Mouse (Mus musculus) megakaryocyte, adult 5-6 weeks (primary cell): ENCODE results near the gene Gm20696. TPM values are rescaled to one million over a fixed set of nuclear protein-coding genes. Genes with fewer than 3 reads are reported as not detected.

Experiments
- ATAC-seq: 2 replicates; pipeline ENCODE4 v1.8.0; 2016; ENCODE audit warnings: mild to moderate bottlenecking, inconsistent platforms; ENCODE audit not compliant: poor library complexity, severe bottlenecking
- total RNA-seq, 2 experiments: library from RNA; stranded (forward) in 1 of 2; stranded (reverse) in 1 of 2; fragments of 153-499, 151-499 nt in 1 of 2; fragments of 221-1000, 200-1000 nt in 1 of 2; gene quantifications; 2 replicates each; pipeline versions ENCODE4 v1.2.3 to v1.2.4; 2015 to 2017

Gene Gm20696
- total RNA-seq, 2 experiments from 2014 or later, result 4.4 to 9.6 TPM

- ATAC-seq, result peak; percentile 43
Measured at GRCm38 (mm10) chr6:99522359-99523108, 144.1 kb downstream of the Gm20696 start, which contains the start of gene Foxp1. Foxp1 (minus strand) TSS chr6:99522721.

- ATAC-seq, result peak; percentile 23
Measured at GRCm38 (mm10) chr6:99521641-99522358, 144.8 kb downstream of the Gm20696 start.

GRCm38 (mm10) chr6:99521038-99521640, 145.5 kb downstream of the Gm20696 start:
- ATAC-seq, result peak; percentile 21

DNA sequence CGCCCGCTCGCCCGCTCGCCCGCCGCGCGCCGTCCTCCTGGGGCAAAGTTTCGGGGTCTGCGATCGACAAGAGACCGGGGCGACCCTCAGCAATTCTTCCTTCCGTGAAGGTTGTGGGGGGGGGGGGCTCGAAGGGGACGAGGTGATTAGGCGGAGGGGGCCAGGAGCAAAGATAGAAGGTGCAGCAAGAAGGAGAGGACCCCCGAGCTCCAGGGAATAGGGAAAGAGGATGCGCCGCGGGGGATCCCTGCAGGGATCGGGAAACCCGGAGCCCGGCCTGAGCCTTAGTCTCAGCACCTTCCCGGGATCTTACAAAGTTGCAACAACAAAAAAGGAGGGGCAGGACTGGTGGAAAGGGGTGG, 145.9 kb downstream of the Gm20696 start:
- ATAC-seq, result no peak

GRCm38 (mm10) chr6:99519806-99520675, 146.6 kb downstream of the Gm20696 start:
- no peak for ATAC-seq

- no peak; the same call in 1 of the 2 replicates for ATAC-seq
Measured at GRCm38 (mm10) chr6:99519052-99519451, 147.5 kb downstream of the Gm20696 start.

DNA sequence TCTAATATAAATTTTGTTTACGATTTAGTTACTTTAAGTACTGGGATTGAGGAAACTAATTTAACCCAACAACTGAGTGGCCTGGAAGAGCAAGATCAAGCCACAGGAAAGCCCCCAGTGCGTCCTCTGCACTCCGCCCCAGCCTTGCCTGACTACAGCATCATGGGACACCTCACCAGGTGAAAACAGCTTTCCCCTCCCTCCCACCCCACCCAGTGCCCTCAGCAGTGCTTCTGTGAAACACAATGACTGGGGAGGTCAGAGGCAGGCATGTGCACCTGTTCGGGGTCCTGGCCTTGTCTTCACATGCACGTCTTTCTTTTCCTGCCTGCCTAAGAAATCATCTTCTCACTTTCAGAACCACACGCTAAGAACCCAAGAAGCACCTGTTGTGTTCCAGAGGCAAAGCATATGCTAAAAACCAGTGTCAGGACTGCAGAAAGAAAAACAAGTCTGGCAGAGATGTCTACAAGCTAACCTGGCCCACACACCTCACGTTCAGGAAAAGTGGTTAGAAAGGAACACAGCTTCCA, 150.9 kb downstream of the Gm20696 start:
- ATAC-seq, result no peak

- ATAC-seq, result no peak
Measured at GRCm38 (mm10) chr6:99511862-99512261, 154.7 kb downstream of the Gm20696 start.

DNA sequence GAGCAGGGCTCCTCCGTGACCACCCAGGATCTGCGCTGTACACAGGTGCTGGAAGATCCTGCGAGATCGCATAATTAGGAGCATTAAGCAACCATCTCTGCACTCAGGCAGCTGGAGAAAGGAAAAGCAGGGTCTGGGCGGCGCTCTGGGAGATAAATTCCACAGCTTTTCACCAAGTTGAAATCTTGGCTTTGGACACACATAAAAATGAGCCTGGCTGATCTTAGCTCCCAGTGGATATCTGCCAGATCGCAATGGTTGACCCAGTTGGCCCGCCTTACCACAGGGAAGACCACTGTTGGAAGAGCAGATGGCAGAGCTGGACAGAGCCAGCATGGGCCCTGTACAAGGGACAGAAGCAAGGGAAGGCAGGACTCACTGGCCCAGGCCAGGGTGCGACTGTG, 157.4 kb downstream of the Gm20696 start:
- no peak for ATAC-seq

DNA sequence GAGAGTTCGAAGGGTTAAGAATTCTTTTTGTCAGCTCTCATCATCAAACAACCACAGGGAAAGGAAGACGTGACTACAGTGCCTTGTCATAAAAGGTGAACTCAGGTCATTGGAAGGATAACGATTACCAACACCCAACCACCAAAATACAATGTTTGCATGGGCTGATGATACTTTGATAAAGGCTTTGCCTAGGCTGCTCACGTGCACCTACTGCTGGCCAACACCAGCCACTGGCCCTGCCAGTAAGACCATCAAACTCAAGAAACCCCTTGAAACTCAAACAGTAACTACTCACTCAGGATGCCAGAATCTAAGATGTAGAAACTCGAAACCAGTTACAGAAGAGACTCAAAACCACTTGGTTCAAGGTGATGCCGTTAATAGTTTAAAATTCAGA, 159.8 kb downstream of the Gm20696 start:
- ATAC-seq, result no peak

- no peak for ATAC-seq
Measured at GRCm38 (mm10) chr6:99503741-99504140, 162.9 kb downstream of the Gm20696 start.

DNA sequence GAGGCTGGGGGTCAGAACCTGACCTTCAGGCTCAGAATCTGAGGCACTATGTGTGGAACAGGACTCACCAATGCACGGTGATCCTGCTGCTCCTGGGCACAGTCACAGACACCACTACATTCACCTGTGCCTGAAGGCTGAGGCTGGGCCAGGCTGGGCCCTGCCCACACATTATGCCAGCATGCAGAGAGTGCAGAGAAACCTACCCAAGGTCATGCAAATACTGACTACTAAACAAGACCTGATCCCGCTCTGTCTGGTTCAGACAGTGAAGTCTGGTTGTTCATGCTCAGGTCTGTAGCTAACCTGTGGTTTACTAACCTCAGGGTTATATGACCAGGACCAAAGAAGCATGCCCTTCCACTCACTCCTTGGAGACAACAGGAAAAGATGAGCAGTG, 163.9 kb downstream of the Gm20696 start:
- ATAC-seq, result no peak

DNA sequence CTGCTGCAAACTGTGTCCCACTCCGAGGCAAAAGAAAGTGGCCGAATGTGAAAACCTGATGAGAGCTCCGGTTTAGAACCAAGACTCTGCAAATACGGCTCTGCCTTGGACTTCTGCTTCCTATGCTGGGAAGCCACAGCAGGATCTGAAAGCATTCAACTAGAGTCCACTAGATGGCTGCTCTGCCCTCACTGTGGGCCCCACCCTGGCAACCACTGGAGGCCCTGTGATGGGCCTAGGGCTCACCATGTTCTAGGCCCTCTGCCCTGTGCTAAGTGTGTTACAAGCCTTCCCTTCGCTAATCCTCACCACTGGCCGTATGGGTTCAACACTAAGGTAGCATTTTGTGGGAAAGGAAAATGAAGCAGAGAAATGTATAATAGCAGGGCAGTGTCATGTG, 164.3 kb downstream of the Gm20696 start:
- peak; percentile 86 for ATAC-seq

- ATAC-seq, result no peak
Measured at GRCm38 (mm10) chr6:99500570-99501270, 165.9 kb downstream of the Gm20696 start.

- no peak for ATAC-seq
Measured at GRCm38 (mm10) chr6:99498082-99498481, 168.5 kb downstream of the Gm20696 start.

- ATAC-seq, result no peak
Measured at GRCm38 (mm10) chr6:99496114-99496513, 170.5 kb downstream of the Gm20696 start.

DNA sequence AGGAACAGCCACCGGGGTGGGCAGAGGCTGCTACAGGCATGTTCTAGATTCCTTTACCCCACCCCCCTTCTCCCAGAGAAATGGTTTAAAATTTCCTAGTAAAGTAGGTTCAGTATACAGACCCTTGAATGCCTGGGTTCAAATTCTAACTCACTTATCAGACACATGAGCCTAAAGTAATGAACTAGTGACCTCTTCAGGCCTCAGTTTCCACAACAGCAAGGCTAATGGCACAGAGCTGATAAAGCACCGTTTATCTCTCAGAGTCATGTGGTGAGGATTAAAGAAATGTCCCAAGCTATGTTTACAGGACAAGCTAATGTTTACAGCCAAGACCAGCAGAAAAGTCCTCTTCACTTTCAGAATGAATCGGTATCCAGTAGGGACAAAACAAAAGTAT, 173.7 kb downstream of the Gm20696 start:
- ATAC-seq, result no peak

- no peak for ATAC-seq
Measured at GRCm38 (mm10) chr6:99491979-99492544, 174.5 kb downstream of the Gm20696 start.

GRCm38 (mm10) chr6:99491146-99491545, 175.5 kb downstream of the Gm20696 start:
- no peak for ATAC-seq
